Mouse (Mus musculus): ENCODE measurements around the gene Nrarp. TPM values are rescaled to one million over a fixed set of nuclear protein-coding genes. Genes with fewer than 3 reads are reported as not detected.
A peak's percentile ranks its signal among the peaks of the same experiment; 100 is the strongest.

Gene Nrarp
- polyA plus RNA-seq (2016; fragmentation: Nextera tagmentation; extraction: Ambion mirVana), result 65.8 and 74.1 TPM in 2 replicates

DNA sequence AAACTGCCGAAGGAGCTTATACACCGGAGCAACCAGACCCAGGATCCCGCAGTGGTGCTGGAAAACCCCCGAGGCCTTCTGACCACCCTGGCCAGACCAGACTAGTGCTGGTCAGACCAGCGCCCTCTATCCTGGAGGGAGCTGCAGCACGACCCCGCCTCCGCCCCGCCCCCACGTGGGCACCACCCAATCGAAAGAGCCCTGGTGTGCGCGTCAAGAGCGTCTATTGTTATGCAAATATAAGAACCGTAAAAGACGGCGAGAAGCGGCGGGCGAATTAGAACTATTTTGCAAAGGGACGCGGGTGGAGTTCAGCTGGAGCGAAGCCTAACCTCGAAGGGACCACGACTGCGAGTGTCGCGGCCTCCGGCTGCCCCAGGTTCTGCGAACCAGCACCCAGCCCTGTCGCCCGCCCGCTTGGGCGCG, at the start of gene Nrarp:
Nrarp (plus strand) TSS at position 281 of the 426 bp plus-strand sequence.
- Histone ChIP-seq H3K4me1 (peaks cover 89% of the 10 kb centered on the region), H3K36me3 (peaks cover 20% of the 10 kb centered on the region), H3K27me3 (ENCODE audit: low read depth, poor library complexity, severe bottlenecking) (peaks cover 43% of the 10 kb centered on the region), H3K27ac (replicated peaks) (peak within 1 kb of the TSS; percentile 96), H3K9me3 (replicated peaks) (no peaks in the 10 kb centered on the region), H3K4me3 (peak within 1 kb of the TSS; percentile 90)
- DNase-seq (ENCODE audit: low spot score), result peak; percentile 98
- under 1% methylated on average over 35 of the region's 35 CpGs for WGBS

GRCm38 (mm10) chr2:25131601-25132000, 49.0 kb upstream of the Nrarp start:
- Histone ChIP-seq H3K4me3 (no peak overlapping the region), H3K9me3 (replicated peaks) (no peaks in the 10 kb centered on the region), H3K27ac (replicated peaks) (no peak overlapping the region), H3K27me3 (ENCODE audit: low read depth, poor library complexity, severe bottlenecking) (peaks cover 38% of the 10 kb centered on the region), H3K4me1 (peaks cover 36% of the 10 kb centered on the region), H3K36me3 (no peaks in the 10 kb centered on the region)
- WGBS, result 83% methylated on average over 9 of the region's 9 CpGs
- DNase-seq (ENCODE audit: low spot score), result no peak

DNA sequence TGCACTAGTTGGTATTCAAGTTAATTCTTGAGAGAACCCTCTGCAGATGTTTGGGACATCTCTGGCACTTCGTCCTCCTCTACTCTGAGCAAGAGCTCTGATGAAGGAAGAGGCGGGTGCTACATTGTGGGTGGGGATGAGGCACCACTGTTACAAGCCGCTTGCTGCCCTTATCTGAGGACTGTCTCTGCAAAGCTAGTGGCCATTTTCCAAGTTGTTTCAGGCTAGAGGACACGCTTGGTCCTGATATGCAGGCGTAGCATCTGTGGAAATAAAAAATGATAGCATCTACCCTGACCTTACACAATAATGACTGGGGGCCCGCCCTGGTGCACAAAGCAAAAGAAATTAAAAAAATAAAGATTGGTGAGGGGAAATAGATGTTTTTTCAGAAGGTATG, 42.7 kb upstream of the Nrarp start:
- no peaks in the 10 kb centered on the region for H3K27me3 ChIP-seq (ENCODE audit: low read depth, poor library complexity, severe bottlenecking)
- H3K36me3 ChIP-seq, result no peaks in the 10 kb centered on the region
- 79% methylated on average over 6 of the region's 6 CpGs for WGBS
- no peak for DNase-seq (ENCODE audit: low spot score)
- H3K4me1 ChIP-seq, result no peaks in the 10 kb centered on the region
- no peak overlapping the region for H3K27ac ChIP-seq (replicated peaks)
- H3K4me3 ChIP-seq, result no peak overlapping the region
- H3K9me3 ChIP-seq (replicated peaks), result 0 out of 2 replicates have a peak, but pooled peaks cover 6% of the 10 kb centered on the region

DNA sequence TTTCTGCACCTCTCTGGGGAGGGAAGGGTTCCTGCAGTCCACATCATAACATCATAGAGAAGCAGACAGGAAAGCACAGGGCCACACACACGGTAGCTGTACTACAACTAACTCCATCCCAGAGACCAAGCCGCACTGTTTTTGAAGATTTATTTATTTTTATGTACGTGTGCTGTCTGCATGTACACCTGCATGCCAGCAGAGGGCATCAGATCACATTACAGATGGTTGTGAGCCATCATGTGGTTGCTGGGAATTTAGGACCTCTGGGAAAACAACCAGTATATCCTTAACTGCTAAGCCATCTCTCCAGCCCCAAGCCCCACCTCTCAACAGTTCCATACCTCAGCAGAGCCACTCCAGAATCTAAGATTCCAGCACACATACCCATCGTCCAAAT, 39.4 kb upstream of the Nrarp start:
- 65% methylated on average over 4 of the region's 4 CpGs for WGBS
- no peak for DNase-seq (ENCODE audit: low spot score)
- Histone ChIP-seq H3K4me3 (no peak overlapping the region), H3K27me3 (ENCODE audit: low read depth, poor library complexity, severe bottlenecking) (no peaks in the 10 kb centered on the region), H3K27ac (replicated peaks) (no peak overlapping the region), H3K9me3 (replicated peaks) (0 out of 2 replicates have a peak, but pooled peaks cover 6% of the 10 kb centered on the region), H3K4me1 (peaks cover 9% of the 10 kb centered on the region; the same call in 1 of the 2 replicates), H3K36me3 (no peaks in the 10 kb centered on the region)

DNA sequence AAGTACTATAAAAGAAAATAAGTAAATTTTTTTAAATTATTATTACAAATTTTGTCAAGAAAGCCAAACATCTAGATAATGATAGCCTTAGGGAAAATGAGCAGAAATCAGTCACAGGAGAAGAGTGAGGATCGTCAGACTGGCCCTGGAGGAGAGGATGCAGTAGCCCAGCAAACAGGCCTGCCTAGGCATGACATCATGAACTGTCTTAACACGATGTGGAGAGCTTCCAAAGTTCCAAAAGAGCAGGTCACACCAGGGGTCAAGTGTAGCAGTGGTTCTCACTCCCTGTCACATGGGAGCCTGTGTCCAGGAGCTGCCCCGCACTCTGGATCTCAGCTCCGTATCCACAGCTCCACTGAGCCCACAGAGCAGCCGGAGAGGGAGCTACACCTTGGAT, 38.6 kb upstream of the Nrarp start:
- H3K4me3 ChIP-seq, result no peak overlapping the region
- no peaks in the 10 kb centered on the region for H3K36me3 ChIP-seq
- H3K9me3 ChIP-seq (replicated peaks), result 0 out of 2 replicates have a peak, but pooled peaks cover 6% of the 10 kb centered on the region
- 85% methylated on average over 5 of the region's 5 CpGs for WGBS
- H3K27ac ChIP-seq (replicated peaks), result no peak overlapping the region
- peaks cover 9% of the 10 kb centered on the region; the same call in 1 of the 2 replicates for H3K4me1 ChIP-seq
- DNase-seq (ENCODE audit: low spot score), result no peak
- H3K27me3 ChIP-seq (ENCODE audit: low read depth, poor library complexity, severe bottlenecking), result no peaks in the 10 kb centered on the region

DNA sequence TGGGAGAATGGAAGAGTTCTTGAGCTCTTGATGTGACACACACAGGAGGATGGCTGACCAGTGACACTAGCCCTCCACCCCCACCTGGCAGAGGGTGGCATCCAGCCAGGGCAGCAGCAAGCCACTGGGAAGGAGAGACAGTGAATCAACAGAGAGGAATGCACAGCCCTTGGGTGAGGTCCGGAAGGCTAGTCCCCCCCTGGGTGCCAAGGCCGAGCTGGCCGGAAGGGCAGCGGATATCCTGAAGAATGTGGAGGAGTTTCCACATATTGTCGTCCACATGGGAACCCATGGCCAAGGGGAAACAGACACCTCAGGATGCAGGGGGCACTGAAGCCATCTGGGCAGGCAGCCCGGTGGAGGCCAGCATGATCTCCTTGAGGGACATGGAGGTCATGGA, 35.2 kb upstream of the Nrarp start:
- Histone ChIP-seq H3K36me3 (no peaks in the 10 kb centered on the region), H3K4me3 (no peak overlapping the region), H3K27me3 (ENCODE audit: low read depth, poor library complexity, severe bottlenecking) (no peaks in the 10 kb centered on the region), H3K9me3 (replicated peaks) (0 out of 2 replicates have a peak, but pooled peaks cover 6% of the 10 kb centered on the region), H3K4me1 (peaks cover 9% of the 10 kb centered on the region; the same call in 1 of the 2 replicates), H3K27ac (replicated peaks) (peak overlapping the region; percentile 49)
- no peak for DNase-seq (ENCODE audit: low spot score)
- 88% methylated on average over 6 of the region's 6 CpGs for WGBS

DNA sequence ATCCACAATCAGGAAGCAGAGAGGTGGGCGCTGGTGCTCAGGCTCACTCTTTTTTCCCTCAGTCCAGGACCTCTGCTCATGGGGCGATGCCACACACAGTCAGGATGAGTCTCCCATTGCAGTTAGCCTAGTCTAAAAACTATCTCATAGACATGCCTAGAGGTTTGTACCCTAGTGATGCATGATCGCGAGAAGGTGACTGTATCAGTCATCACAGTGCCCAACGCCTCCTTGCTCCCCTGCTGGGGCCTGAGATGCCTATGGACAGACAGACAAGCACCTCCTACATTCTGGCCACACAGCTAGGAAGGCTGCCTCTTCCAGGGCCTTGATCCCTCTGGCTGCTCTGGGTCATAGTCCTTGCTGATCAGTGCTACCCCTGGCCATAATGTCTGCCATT, 33.2 kb upstream of the Nrarp start:
- Histone ChIP-seq H3K4me1 (peaks cover 9% of the 10 kb centered on the region; the same call in 1 of the 2 replicates), H3K27ac (replicated peaks) (peak overlapping the region; percentile 19; the same call in 1 of the 2 replicates), H3K4me3 (no peak overlapping the region), H3K27me3 (ENCODE audit: low read depth, poor library complexity, severe bottlenecking) (no peaks in the 10 kb centered on the region), H3K36me3 (no peaks in the 10 kb centered on the region), H3K9me3 (replicated peaks) (no peaks in the 10 kb centered on the region)
- DNase-seq (ENCODE audit: low spot score), result no peak
- WGBS, result 85% methylated on average over 5 of the region's 5 CpGs

- H3K27me3 ChIP-seq (ENCODE audit: low read depth, poor library complexity, severe bottlenecking), result no peaks in the 10 kb centered on the region
- H3K36me3 ChIP-seq, result no peaks in the 10 kb centered on the region
- peak overlapping the region; percentile 59; the same call in 1 of the 2 replicates for H3K27ac ChIP-seq (replicated peaks)
- 86% methylated on average over 5 of the region's 5 CpGs for WGBS
- H3K4me3 ChIP-seq, result no peak overlapping the region
- no peak for DNase-seq (ENCODE audit: low spot score)
- peaks cover 9% of the 10 kb centered on the region; the same call in 1 of the 2 replicates for H3K4me1 ChIP-seq
- H3K9me3 ChIP-seq (replicated peaks), result no peaks in the 10 kb centered on the region
These were observed 32.7 kb upstream of the Nrarp start for GRCm38 (mm10) chr2:25147892-25148291.

GRCm38 (mm10) chr2:25149643-25150042, 30.9 kb upstream of the Nrarp start:
- 83% methylated on average over 2 of the region's 2 CpGs for WGBS
- Histone ChIP-seq H3K4me1 (no peaks in the 10 kb centered on the region), H3K4me3 (no peak overlapping the region), H3K27me3 (ENCODE audit: low read depth, poor library complexity, severe bottlenecking) (no peaks in the 10 kb centered on the region), H3K27ac (replicated peaks) (0 out of 2 replicates have a peak overlapping the region, but pooled peaks have one; percentile 3), H3K36me3 (no peaks in the 10 kb centered on the region), H3K9me3 (replicated peaks) (no peaks in the 10 kb centered on the region)
- no peak for DNase-seq (ENCODE audit: low spot score)

DNA sequence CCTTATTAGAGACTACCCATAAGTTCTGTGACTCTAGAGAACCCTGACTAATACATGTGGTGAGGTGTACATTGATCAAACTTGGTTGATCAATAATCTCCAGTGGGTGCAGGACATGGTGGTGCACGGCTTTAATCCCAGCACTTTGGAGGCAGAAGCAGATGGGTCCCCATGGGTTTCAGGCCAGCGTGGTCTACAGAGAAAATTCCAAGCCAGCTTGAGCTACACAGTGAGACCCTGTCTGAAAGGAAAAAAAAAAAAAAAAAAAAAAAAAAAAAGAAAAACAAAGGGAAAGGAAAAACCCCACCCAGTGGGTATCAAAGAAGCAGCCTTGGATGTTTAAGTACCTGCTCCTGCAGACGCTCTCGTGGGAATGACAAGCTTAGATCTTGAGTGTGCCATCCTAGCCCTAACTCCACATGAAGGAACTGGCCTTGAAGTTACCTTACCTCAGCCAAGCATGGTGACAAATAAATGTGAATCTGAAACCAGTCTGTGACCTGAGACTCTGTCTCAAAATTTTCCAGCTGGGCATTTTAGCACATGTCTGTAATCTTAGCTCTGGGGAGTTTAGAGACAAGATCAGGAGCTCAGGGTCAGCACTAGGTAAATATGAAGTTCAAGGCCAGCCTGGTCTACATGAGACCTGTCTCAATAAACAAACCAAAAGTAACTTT, 29.1 kb upstream of the Nrarp start:
- 77% methylated on average over 4 of the region's 4 CpGs for WGBS
- no peaks in the 10 kb centered on the region for H3K4me1 ChIP-seq
- no peak for DNase-seq (ENCODE audit: low spot score)

GRCm38 (mm10) chr2:25156177-25156576, 24.4 kb upstream of the Nrarp start:
- H3K9me3 ChIP-seq (replicated peaks), result no peaks in the 10 kb centered on the region
- no peaks in the 10 kb centered on the region for H3K27me3 ChIP-seq (ENCODE audit: low read depth, poor library complexity, severe bottlenecking)
- 85% methylated on average over 3 of the region's 3 CpGs for WGBS
- no peak overlapping the region for H3K4me3 ChIP-seq
- H3K36me3 ChIP-seq, result no peaks in the 10 kb centered on the region
- no peak for DNase-seq (ENCODE audit: low spot score)
- H3K27ac ChIP-seq (replicated peaks), result no peak overlapping the region
- H3K4me1 ChIP-seq, result no peaks in the 10 kb centered on the region

More for the DNA sequence above, 29.1 kb upstream of the Nrarp start:
- no peaks in the 10 kb centered on the region for H3K27me3 ChIP-seq (ENCODE audit: low read depth, poor library complexity, severe bottlenecking)
- H3K4me3 ChIP-seq, result no peak overlapping the region
- H3K27ac ChIP-seq (replicated peaks), result no peak overlapping the region
- H3K36me3 ChIP-seq, result no peaks in the 10 kb centered on the region
- H3K9me3 ChIP-seq (replicated peaks), result no peaks in the 10 kb centered on the region

DNA sequence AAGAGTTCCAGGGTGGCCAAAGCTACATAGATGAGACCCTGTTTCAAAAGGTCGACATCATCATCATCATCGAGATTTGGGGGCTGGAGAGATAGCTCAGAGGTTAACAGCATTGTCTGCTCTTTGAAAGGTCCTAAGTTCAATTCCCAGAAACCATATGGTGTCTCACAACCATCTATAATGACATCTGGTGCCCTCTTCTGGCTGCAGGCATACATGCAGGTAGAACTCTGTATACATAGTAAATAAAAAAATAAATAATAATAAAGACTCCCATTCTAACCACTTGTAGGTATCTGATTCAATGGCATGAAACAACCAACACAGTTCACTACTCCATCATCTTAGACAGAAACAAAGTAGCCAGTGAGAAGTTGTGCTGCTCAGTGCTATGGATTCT, 23.6 kb upstream of the Nrarp start:
- Histone ChIP-seq H3K36me3 (no peaks in the 10 kb centered on the region), H3K4me1 (no peaks in the 10 kb centered on the region), H3K27me3 (ENCODE audit: low read depth, poor library complexity, severe bottlenecking) (no peaks in the 10 kb centered on the region), H3K4me3 (no peak overlapping the region), H3K9me3 (replicated peaks) (no peaks in the 10 kb centered on the region), H3K27ac (replicated peaks) (no peak overlapping the region)
- no peak for DNase-seq (ENCODE audit: low spot score)
- 48% methylated on average over 2 of the region's 2 CpGs for WGBS

GRCm38 (mm10) chr2:25157655-25158054, 22.9 kb upstream of the Nrarp start:
- no peak overlapping the region for H3K27ac ChIP-seq (replicated peaks)
- H3K4me1 ChIP-seq, result peaks cover 1% of the 10 kb centered on the region
- no peaks in the 10 kb centered on the region for H3K36me3 ChIP-seq
- H3K27me3 ChIP-seq (ENCODE audit: low read depth, poor library complexity, severe bottlenecking), result 0 out of 2 replicates have a peak, but pooled peaks cover 6% of the 10 kb centered on the region
- DNase-seq (ENCODE audit: low spot score), result no peak
- WGBS, result 50% methylated on average over 2 of the region's 2 CpGs
- no peaks in the 10 kb centered on the region for H3K9me3 ChIP-seq (replicated peaks)
- H3K4me3 ChIP-seq, result no peak overlapping the region

Measured in midbrain, embryonic 10.5 days (tissue).